Mouse (Mus musculus): ENCODE measurements around the gene Gm15557. TPM values are rescaled to one million over a fixed set of nuclear protein-coding genes. Genes with fewer than 3 reads are reported as not detected.

Gm15557 gene
- polyA plus RNA-seq, 1 experiment = not detected

GRCm38 (mm10) chr2:155943463-155943862 is 2.9 kb downstream of the Gm15557 start:
- Histone ChIP-seq H3K27ac (ENCODE audit: insufficient read depth, low read depth, low read length) (no peak overlapping the region), H3K36me3 (ENCODE audit: control insufficient read depth, insufficient read depth, low read length) (no peaks in the 10 kb centered on the region), H3K4me3 (ENCODE audit: low read depth, low read length) (no peak overlapping the region), H3K27me3 (ENCODE audit: control insufficient read depth, insufficient read depth, low read length) (no peaks in the 10 kb centered on the region), H3K4me1 (ENCODE audit: control insufficient read depth, insufficient read depth, insufficient read length, low read length) (peaks cover 8% of the 10 kb centered on the region; the same call in 1 of the 2 replicates)
- 21% methylated on average over 8 of the region's 8 CpGs for WGBS
- TF ChIP-seq POLR2A (IDR thresholded peaks at IDR 0.05; ENCODE audit: low read depth, low read length) (no peak), CTCF (IDR thresholded peaks at IDR 0.05; ENCODE audit: extremely low read depth, insufficient read length, insufficient replicate concordance, low read depth, low read length) (no peak)

DNA sequence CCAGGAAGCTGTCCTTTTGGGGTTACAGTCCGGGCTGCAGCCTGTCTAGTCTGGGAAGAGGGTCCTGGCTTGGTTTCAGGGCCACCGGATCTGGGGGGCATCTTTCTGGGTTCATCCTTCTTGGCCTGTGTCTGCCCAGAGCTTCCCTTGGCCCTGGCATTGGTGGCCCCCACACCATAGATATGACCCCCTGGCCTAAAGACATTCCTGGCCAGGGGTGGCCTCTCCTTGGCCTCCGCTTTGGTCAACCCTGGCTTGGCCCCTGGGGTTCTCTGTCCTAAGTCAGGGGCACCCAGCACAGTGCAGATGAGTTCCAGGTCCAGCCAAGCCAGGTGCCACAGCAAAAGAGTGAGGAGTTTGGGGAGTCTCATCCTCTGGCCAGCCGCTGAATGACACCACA is 4.2 kb downstream of the Gm15557 start:
- Histone ChIP-seq H3K27me3 (ENCODE audit: control insufficient read depth, insufficient read depth, low read length) (no peaks in the 10 kb centered on the region), H3K4me3 (ENCODE audit: low read depth, low read length) (no peak overlapping the region), H3K4me1 (ENCODE audit: control insufficient read depth, insufficient read depth, insufficient read length, low read length) (peaks cover 8% of the 10 kb centered on the region; the same call in 1 of the 2 replicates), H3K36me3 (ENCODE audit: control insufficient read depth, insufficient read depth, low read length) (no peaks in the 10 kb centered on the region), H3K27ac (ENCODE audit: insufficient read depth, low read depth, low read length) (no peak overlapping the region)
- 90% methylated on average over 4 of the region's 4 CpGs for WGBS
- TF ChIP-seq CTCF (IDR thresholded peaks at IDR 0.05; ENCODE audit: extremely low read depth, insufficient read length, insufficient replicate concordance, low read depth, low read length) (no peak), POLR2A (IDR thresholded peaks at IDR 0.05; ENCODE audit: low read depth, low read length) (no peak)

GRCm38 (mm10) chr2:155945124-155945523 is 4.6 kb downstream of the Gm15557 start, which contains the start of gene Gdf5:
Gene Gdf5 (minus strand): TSS chr2:155945367.
- no peak for TF ChIP-seq CTCF (IDR thresholded peaks at IDR 0.05; ENCODE audit: extremely low read depth, insufficient read length, insufficient replicate concordance, low read depth, low read length)
- TF ChIP-seq POLR2A (IDR thresholded peaks at IDR 0.05; ENCODE audit: low read depth, low read length) = no peak
- WGBS = 80% methylated on average over 13 of the region's 13 CpGs
- no peaks in the 10 kb centered on the region for H3K36me3 ChIP-seq (ENCODE audit: control insufficient read depth, insufficient read depth, low read length)
- H3K27me3 ChIP-seq (ENCODE audit: control insufficient read depth, insufficient read depth, low read length) = no peaks in the 10 kb centered on the region
- no peak within 1 kb of the TSS for H3K4me3 ChIP-seq (ENCODE audit: low read depth, low read length)
- no peak within 1 kb of the TSS for H3K27ac ChIP-seq (ENCODE audit: insufficient read depth, low read depth, low read length)
- H3K4me1 ChIP-seq (ENCODE audit: control insufficient read depth, insufficient read depth, insufficient read length, low read length) = peaks cover 7% of the 10 kb centered on the region; the same call in 1 of the 2 replicates

DNA sequence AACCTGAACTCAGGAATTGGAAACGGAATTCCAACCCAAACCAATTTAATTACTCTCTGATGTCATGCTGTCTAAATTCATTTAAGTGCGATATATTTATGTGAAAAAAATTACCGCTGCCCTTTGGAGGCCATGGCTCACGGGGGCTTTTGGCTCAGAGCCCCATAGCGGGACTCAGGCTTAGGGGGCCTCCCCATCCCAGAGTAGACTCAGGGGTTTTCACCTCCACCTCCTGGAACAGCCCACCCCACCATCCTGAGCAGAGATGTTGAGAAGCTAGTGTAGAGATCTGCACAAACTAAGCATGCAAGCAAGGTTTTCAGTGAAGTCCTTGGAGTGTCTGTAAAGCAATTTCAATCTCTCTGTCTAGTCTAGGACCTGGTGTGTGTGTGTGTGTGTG is 5.1 kb downstream of the Gm15557 start:
- 80% methylated on average over 5 of the region's 5 CpGs for WGBS
- H3K4me1 ChIP-seq (ENCODE audit: control insufficient read depth, insufficient read depth, insufficient read length, low read length) = peaks cover 3% of the 10 kb centered on the region; the same call in 1 of the 2 replicates

DNA sequence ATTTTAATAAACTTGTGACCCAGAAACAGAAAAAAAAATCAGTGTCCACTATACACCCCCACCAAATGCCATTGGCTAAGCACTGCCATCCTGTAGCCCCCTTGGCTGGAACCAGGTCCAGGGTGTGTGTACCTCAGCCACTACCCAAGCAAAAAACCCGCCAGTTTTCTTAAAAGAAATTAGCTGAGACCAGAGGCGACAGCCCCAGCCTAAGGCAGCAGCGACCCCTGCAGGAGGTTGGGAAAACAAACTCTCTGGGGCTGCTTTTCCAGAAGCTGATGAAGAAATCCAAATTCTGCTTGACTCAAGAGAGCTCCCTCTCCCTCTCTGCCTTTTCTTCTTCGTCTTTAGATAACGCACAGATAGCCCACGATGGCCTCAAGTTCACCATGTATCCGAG is 5.5 kb downstream of the Gm15557 start:
- no peaks in the 10 kb centered on the region for H3K4me1 ChIP-seq (ENCODE audit: control insufficient read depth, insufficient read depth, insufficient read length, low read length)
- WGBS = 4% methylated on average over 7 of the region's 7 CpGs
- H3K27ac ChIP-seq (ENCODE audit: insufficient read depth, low read depth, low read length) = no peak overlapping the region
- H3K27me3 ChIP-seq (ENCODE audit: control insufficient read depth, insufficient read depth, low read length) = no peaks in the 10 kb centered on the region
- TF ChIP-seq CTCF (IDR thresholded peaks at IDR 0.05; ENCODE audit: extremely low read depth, insufficient read length, insufficient replicate concordance, low read depth, low read length) (peak; percentile 88), POLR2A (IDR thresholded peaks at IDR 0.05; ENCODE audit: low read depth, low read length) (no peak)
- no peaks in the 10 kb centered on the region for H3K36me3 ChIP-seq (ENCODE audit: control insufficient read depth, insufficient read depth, low read length)
- H3K4me3 ChIP-seq (ENCODE audit: low read depth, low read length) = no peak overlapping the region

More for the DNA sequence above, 5.1 kb downstream of the Gm15557 start:
- Histone ChIP-seq H3K36me3 (ENCODE audit: control insufficient read depth, insufficient read depth, low read length) (no peaks in the 10 kb centered on the region), H3K4me3 (ENCODE audit: low read depth, low read length) (no peak overlapping the region), H3K27me3 (ENCODE audit: control insufficient read depth, insufficient read depth, low read length) (no peaks in the 10 kb centered on the region), H3K27ac (ENCODE audit: insufficient read depth, low read depth, low read length) (no peak overlapping the region)
- TF ChIP-seq POLR2A (IDR thresholded peaks at IDR 0.05; ENCODE audit: low read depth, low read length) = no peak
- no peak for TF ChIP-seq CTCF (IDR thresholded peaks at IDR 0.05; ENCODE audit: extremely low read depth, insufficient read length, insufficient replicate concordance, low read depth, low read length)

DNA sequence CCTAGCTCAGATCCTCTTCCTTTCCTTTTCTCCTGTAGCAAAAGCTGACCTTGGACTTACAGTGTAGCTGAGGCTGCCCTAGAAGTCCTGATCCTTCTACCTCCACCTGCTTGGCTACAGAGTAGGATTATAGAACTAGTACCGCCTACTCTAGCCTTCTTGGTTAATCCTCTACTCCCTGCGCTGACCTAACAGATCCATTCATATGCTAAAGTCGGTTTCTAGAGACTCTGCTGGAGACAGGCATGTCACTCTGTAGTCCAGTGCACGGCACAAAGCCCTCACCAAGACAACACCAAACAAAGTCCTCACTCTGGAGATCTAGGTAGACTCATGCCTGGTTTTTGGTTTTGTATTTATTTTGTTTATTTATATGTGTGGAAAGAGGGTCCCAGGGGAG is 6.0 kb downstream of the Gm15557 start:
- Histone ChIP-seq H3K4me3 (ENCODE audit: low read depth, low read length) (no peak overlapping the region), H3K27me3 (ENCODE audit: control insufficient read depth, insufficient read depth, low read length) (no peaks in the 10 kb centered on the region), H3K4me1 (ENCODE audit: control insufficient read depth, insufficient read depth, insufficient read length, low read length) (no peaks in the 10 kb centered on the region), H3K27ac (ENCODE audit: insufficient read depth, low read depth, low read length) (no peak overlapping the region), H3K36me3 (ENCODE audit: control insufficient read depth, insufficient read depth, low read length) (no peaks in the 10 kb centered on the region)
- TF ChIP-seq POLR2A (IDR thresholded peaks at IDR 0.05; ENCODE audit: low read depth, low read length) (no peak), CTCF (IDR thresholded peaks at IDR 0.05; ENCODE audit: extremely low read depth, insufficient read length, insufficient replicate concordance, low read depth, low read length) (no peak)
- 61% methylated on average over 4 of the region's 4 CpGs for WGBS

GRCm38 (mm10) chr2:155947390-155948002 is 7.0 kb downstream of the Gm15557 start:
- H3K4me1 ChIP-seq (ENCODE audit: control insufficient read depth, insufficient read depth, insufficient read length, low read length) = no peaks in the 10 kb centered on the region
- WGBS = 15% methylated on average over 5 of the region's 5 CpGs
- no peaks in the 10 kb centered on the region for H3K27me3 ChIP-seq (ENCODE audit: control insufficient read depth, insufficient read depth, low read length)
- H3K36me3 ChIP-seq (ENCODE audit: control insufficient read depth, insufficient read depth, low read length) = no peaks in the 10 kb centered on the region
- no peak overlapping the region for H3K4me3 ChIP-seq (ENCODE audit: low read depth, low read length)
- H3K27ac ChIP-seq (ENCODE audit: insufficient read depth, low read depth, low read length) = no peak overlapping the region
- no peak for TF ChIP-seq CTCF (IDR thresholded peaks at IDR 0.05; ENCODE audit: extremely low read depth, insufficient read length, insufficient replicate concordance, low read depth, low read length)
- TF ChIP-seq POLR2A (IDR thresholded peaks at IDR 0.05; ENCODE audit: low read depth, low read length) = no peak
